Mouse (Mus musculus) stomach, postnatal 0 days (tissue): ENCODE measurements around the gene Lix1l. TPM values are rescaled to one million over a fixed set of nuclear protein-coding genes. Genes with fewer than 3 reads are reported as not detected.

Experiments used
- ATAC-seq: fragments of 200-750 bp; cut with Nextera tagmentation; 2 replicates; pipeline ENCODE4 v1.8.0; 2017; ENCODE audit not compliant: low FRiP score, low TSS enrichment
- DNase-seq: peaks from one replicate; pipeline ENCODE4 v3.0.0-alpha.2; 2016; ENCODE audit warnings: low spot score
- H3K27ac ChIP-seq: fragments of 300-500 bp; sonication (generic); replicated peaks from 2 replicates; pipeline ENCODE4 v1.5.1; 2014; ENCODE audit warnings: mild to moderate bottlenecking, control low read depth
- H3K27me3 ChIP-seq: fragments of 300-500 bp; sonication (generic); 2 replicates; pipeline ENCODE4 v1.6.1; 2014; ENCODE audit warnings: low read length; ENCODE audit not compliant: control insufficient read depth, insufficient read depth
- H3K36me3 ChIP-seq: fragments of 300-500 bp; sonication (generic); 2 replicates; pipeline ENCODE4 v1.6.1; 2014; ENCODE audit warnings: low read length, mixed read lengths; ENCODE audit not compliant: control insufficient read depth, insufficient read depth
- H3K4me1 ChIP-seq: fragments of 300-500 bp; sonication (generic); replicated peaks from 2 replicates; pipeline ENCODE4 v1.6.1; 2014; ENCODE audit warnings: antibody characterized with exemption; ENCODE audit not compliant: control insufficient read depth, insufficient read depth
- H3K4me2 ChIP-seq: fragments of 300-500 bp; sonication (generic); replicated peaks from 2 replicates; pipeline ENCODE4 v1.6.1; 2014; ENCODE audit warnings: low read depth, mild to moderate bottlenecking, control low read depth, moderate library complexity
- H3K4me3 ChIP-seq: fragments of 300-500 bp; sonication (generic); 2 replicates; pipeline ENCODE4 v1.5.1; 2014; ENCODE audit warnings: low read depth, low read length, control low read depth
- H3K9ac ChIP-seq: fragments of 300-500 bp; sonication (generic); 2 replicates; pipeline ENCODE4 v1.6.1; 2014; ENCODE audit warnings: mild to moderate bottlenecking, low read length, control low read depth, mixed read lengths
- H3K9me3 ChIP-seq: fragments of 300-500 bp; sonication (generic); 2 replicates; pipeline ENCODE4 v1.6.1; 2016; ENCODE audit warnings: low read length; ENCODE audit not compliant: control insufficient read depth
- CTCF ChIP-seq: IDR thresholded peaks from 2 replicates; pipeline ENCODE4 v1.5.1; 2016; ENCODE audit warnings: antibody characterized with exemption, low read depth, mild to moderate bottlenecking, moderate library complexity
- EP300 ChIP-seq: optimal IDR thresholded peaks from 2 replicates; pipeline ENCODE3; 2016; ENCODE audit warnings: antibody characterized with exemption
- WGBS: fragments of 180-500 bp; shearing (Covaris S2); extraction: QIAGEN DNeasy Blood & Tissue Kit; methylation state at CpG from one replicate; pipeline ENCODE4 v1.1.7; 2014; 5-methylcytosine and 5-hydroxymethylcytosine counted together
- polyA plus RNA-seq: library from polyadenylated mRNA; unstranded; fragments of >200 nt; fragmentation: Nextera tagmentation; extraction: Ambion mirVana; gene quantifications from 2 replicates; pipeline ENCODE4 v1.2.1, GENCODE M21; 2015

The Lix1l gene
- polyA plus RNA-seq, 1 experiment from 2014 or later = 3.8 TPM

DNA sequence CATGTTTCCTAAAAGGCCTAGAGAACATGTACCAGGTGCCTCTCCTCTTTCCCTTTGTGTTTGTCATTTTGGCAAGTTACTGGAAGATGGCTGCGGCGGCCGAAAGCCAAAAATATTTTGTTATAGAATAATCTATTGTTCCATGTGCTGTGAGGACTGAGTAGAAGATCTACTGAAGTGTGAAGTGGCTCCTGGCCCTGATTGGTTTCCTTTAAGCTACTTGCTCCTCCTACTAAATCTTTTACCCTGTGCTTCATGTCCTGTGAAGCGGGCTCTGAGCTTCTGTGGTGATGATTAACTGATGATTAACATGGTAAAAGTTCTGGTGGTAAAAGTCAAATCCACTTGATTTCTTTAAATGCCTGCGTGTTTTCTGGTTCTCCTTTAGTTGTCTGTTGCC is 66.0 kb downstream of the Lix1l start:
- 94% methylated on average over 5 of the region's 5 CpGs for WGBS
- TF ChIP-seq CTCF = no peak
- no peak for TF ChIP-seq EP300
- H3K9me3 ChIP-seq = no peaks in the 10 kb centered on the region
- no peaks in the 10 kb centered on the region for H3K27me3 ChIP-seq
- no peaks in the 10 kb centered on the region for H3K4me1 ChIP-seq
- H3K4me2 ChIP-seq = no peak overlapping the region
- no peak overlapping the region for H3K27ac ChIP-seq
- no peak for DNase-seq
- H3K9ac ChIP-seq = no peak overlapping the region
- no peak for ATAC-seq
- no peaks in the 10 kb centered on the region for H3K36me3 ChIP-seq
- no peak overlapping the region for H3K4me3 ChIP-seq

DNA sequence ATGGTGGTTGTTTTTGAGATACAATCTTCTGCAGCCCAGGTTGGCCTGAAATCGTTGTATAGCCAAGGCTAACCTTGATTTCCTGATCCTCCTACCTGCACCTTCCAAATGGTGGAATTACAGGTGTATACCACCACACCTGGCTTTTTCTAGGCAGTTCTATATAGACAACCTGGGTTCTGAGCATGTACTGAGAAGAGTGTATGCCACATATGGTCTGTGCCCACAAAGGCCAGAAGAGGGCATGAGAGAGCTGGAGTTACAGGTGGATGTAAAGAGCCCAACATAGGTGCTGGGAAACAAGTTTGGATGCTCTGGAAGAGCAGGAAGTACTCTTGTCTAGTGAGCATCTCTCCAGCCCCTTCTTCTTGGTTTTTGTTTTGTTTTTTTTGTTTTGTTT is 66.4 kb downstream of the Lix1l start:
- H3K9ac ChIP-seq = no peak overlapping the region
- H3K9me3 ChIP-seq = no peaks in the 10 kb centered on the region
- no peak overlapping the region for H3K4me2 ChIP-seq
- no peaks in the 10 kb centered on the region for H3K4me1 ChIP-seq
- no peak overlapping the region for H3K27ac ChIP-seq
- H3K27me3 ChIP-seq = no peaks in the 10 kb centered on the region
- TF ChIP-seq CTCF (peak; percentile 78), EP300 (no peak)
- DNase-seq (peak; percentile 55), ATAC-seq (no peak)
- H3K4me3 ChIP-seq = no peak overlapping the region
- 36% methylated on average over 1 of the region's 1 CpGs for WGBS
- no peaks in the 10 kb centered on the region for H3K36me3 ChIP-seq

DNA sequence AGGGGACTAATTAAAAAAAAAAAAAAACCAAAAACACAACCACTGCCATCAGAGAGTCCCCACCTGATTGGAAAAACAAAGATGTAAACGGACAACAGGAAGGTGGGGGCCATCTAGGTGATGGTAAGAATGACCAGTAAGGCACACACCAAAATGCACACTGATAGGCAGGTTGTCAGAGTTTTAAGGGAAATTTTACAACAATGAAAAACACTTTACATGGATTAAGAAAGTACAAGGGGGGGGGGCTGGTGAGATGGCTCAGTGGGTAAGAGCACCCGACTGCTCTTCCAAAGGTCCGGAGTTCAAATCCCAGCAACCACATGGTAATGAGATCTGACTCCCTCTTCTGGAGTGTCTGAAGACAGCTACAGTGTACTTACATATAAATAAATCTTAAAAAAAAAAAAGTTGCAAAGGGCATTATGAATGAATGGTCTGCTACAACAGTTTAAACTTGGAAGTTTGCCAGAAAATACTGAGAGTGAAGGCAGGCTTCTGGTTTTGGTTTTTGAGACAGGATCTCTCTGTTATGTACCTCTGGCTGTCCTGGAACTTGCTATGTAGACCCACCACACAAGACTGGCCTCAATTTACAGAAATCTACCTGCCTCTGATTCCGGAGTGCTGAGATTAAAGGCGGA is 67.6 kb downstream of the Lix1l start:
- 86% methylated on average over 5 of the region's 5 CpGs for WGBS
- ATAC-seq (no peak), DNase-seq (no peak)
- Histone ChIP-seq H3K36me3 (no peaks in the 10 kb centered on the region), H3K27me3 (no peaks in the 10 kb centered on the region), H3K27ac (no peak overlapping the region), H3K4me3 (no peak overlapping the region), H3K9me3 (no peaks in the 10 kb centered on the region), H3K9ac (no peak overlapping the region), H3K4me1 (no peaks in the 10 kb centered on the region), H3K4me2 (no peak overlapping the region)
- TF ChIP-seq EP300 (no peak), CTCF (no peak)

DNA sequence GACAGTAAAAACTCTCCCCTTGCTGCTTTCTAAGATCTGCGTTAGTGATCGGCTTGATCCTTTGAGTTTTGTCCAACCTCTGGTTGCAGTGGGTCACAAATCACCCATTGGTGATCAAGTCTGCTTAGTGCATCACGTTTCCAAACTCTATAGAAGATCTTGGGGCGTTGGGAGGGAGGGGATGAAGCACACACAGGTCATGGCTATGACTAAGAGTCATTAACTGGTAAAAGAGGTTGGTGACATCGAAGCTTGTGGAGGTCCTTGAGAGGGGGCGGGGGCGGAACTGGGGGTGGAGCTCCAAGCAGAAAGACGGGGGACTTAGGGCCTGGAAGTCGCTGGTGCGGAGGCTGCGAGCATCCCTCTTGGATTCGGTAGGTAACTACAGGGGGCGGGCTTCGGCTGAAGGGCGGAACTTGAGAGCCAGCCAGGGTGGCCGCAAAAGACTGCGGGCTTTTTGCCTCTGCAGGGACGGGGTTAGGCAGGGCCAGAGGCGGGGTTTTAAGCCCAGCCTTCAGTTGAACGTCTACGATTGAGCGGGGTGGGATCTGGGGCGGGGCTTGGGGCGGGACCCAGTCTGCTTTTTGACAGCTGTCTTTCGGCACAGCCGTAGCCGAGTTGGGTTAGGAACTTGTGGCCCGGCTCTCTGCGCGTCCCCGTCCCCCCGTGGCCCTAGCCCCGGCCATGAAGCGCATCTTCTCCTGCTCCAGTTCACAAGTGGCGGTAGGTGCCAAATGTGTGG is 68.9 kb downstream of the Lix1l start, which contains the start of gene Ankrd35:
Gene Ankrd35, plus strand, starts transcription at position 405 of the 742 bp plus-strand sequence.
- H3K4me2 ChIP-seq = peak within 1 kb of the TSS; percentile 86
- H3K9me3 ChIP-seq = no peaks in the 10 kb centered on the region
- DNase-seq (peak; percentile 90), ATAC-seq (peak; percentile 95)
- no peaks in the 10 kb centered on the region for H3K36me3 ChIP-seq
- TF ChIP-seq EP300 = no peak
- TF ChIP-seq CTCF = peak; percentile 60
- no peaks in the 10 kb centered on the region for H3K27me3 ChIP-seq
- peak within 1 kb of the TSS; percentile 59 for H3K9ac ChIP-seq
- WGBS = 5% methylated on average over 35 of the region's 35 CpGs
- no peaks in the 10 kb centered on the region for H3K4me1 ChIP-seq
- no peak within 1 kb of the TSS for H3K27ac ChIP-seq
- H3K4me3 ChIP-seq = peak within 1 kb of the TSS; percentile 37

DNA sequence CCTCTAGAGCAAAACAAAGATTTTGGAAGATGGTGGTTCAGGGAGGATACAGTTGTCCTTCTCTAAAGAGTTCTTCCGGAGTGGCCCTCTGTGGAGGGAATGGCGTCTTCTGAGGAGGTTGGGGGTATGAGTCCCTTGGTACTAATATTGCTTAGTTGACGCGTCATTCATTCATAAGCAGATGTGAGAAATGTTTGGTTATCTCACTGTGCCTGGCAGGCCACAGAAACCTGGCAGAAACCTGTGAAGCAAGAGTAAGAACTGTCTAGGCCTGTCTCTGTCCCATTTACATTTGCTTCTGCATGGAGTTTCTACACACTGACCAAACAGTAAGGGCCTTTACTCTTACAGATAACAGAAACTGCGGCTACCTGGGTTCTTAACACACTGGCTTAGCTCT is 70.6 kb downstream of the Lix1l start:
- 86% methylated on average over 5 of the region's 5 CpGs for WGBS
- no peaks in the 10 kb centered on the region for H3K4me1 ChIP-seq
- H3K36me3 ChIP-seq = no peaks in the 10 kb centered on the region
- no peaks in the 10 kb centered on the region for H3K27me3 ChIP-seq
- H3K27ac ChIP-seq = no peak overlapping the region
- H3K9me3 ChIP-seq = no peaks in the 10 kb centered on the region
- H3K9ac ChIP-seq = no peak overlapping the region
- TF ChIP-seq EP300 (no peak), CTCF (no peak)
- H3K4me3 ChIP-seq = no peak overlapping the region
- DNase-seq (no peak), ATAC-seq (no peak)
- H3K4me2 ChIP-seq = no peak overlapping the region

DNA sequence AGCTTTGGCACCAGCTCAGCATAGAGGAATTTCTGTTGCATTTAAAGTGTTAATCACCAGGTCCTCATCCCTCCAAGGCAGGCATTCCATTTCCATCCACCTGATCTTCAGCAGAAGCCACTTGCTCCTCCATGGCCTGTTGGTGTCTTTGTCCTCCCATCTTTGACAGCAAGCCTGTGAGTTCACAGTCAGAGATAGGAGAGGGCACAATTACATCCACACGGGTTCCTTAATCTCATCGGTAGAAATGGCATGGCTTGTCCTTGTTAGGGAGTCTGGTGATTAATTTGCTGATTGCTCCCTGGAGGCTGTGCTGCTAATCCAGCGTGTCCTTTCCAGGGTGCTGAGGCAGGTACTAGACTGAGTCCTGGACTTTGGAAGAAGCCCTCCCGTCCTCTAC is 72.6 kb downstream of the Lix1l start:
- no peak for ATAC-seq
- Histone ChIP-seq H3K9me3 (no peaks in the 10 kb centered on the region), H3K4me1 (no peaks in the 10 kb centered on the region), H3K27ac (no peak overlapping the region), H3K36me3 (no peaks in the 10 kb centered on the region), H3K4me3 (no peak overlapping the region), H3K9ac (no peak overlapping the region), H3K4me2 (no peak overlapping the region), H3K27me3 (no peaks in the 10 kb centered on the region)
- WGBS = 73% methylated on average over 4 of the region's 4 CpGs
- no peak for DNase-seq
- no peak for TF ChIP-seq CTCF
- TF ChIP-seq EP300 = no peak
